Mouse (Mus musculus): Measurements from ENCODE around the gene Olfr547.

GRCm38 (mm10) chr7:102488161-102488560 lies 46.4 kb upstream of the Olfr547 start, which contains the start of gene Olfr544:
- TF ChIP-seq POLR2A (IDR thresholded peaks at IDR 0.05; ENCODE audit: extremely low read depth, insufficient read depth, low read length) (no peak), CTCF (IDR thresholded peaks at IDR 0.05; ENCODE audit: extremely low read depth, insufficient read depth, low read length) (no peak)

All from cortical plate, adult 2 months (tissue).